Mouse (Mus musculus) forebrain, postnatal 0 days (tissue): ENCODE measurements at regions not wholly inside any gene's neighbourhood (a gene's known extent, or its start where the extent isn't known, plus 50 kb on each side); places are given as distances from the start of the nearest gene placed in this dataset.

Source experiments
- ATAC-seq: fragments of 200-750 bp; cut with Nextera tagmentation; 2 replicates; pipeline ENCODE4 v1.8.0; 2017; ENCODE audit warnings: mild to moderate bottlenecking, moderate library complexity
- DNase-seq: peaks from one replicate; pipeline ENCODE4 v3.0.0-alpha.2; 2015
- H3K27ac ChIP-seq: fragments of 300-500 bp; sonication (generic); 2 replicates; pipeline ENCODE4 v1.5.1; 2014; ENCODE audit warnings: low read depth, mild to moderate bottlenecking, antibody characterized with exemption, low read length, moderate library complexity, mixed read lengths
- H3K27me3 ChIP-seq: fragments of 300-500 bp; sonication (generic); 2 replicates; pipeline ENCODE4 v1.6.1; 2014; ENCODE audit warnings: mild to moderate bottlenecking, low read length, mixed read lengths; ENCODE audit not compliant: insufficient read depth
- H3K36me3 ChIP-seq: fragments of 300-500 bp; sonication (generic); 2 replicates; pipeline ENCODE4 v1.6.1; 2014; ENCODE audit warnings: mild to moderate bottlenecking, moderate library complexity; ENCODE audit not compliant: insufficient read depth
- H3K4me1 ChIP-seq: fragments of 300-500 bp; sonication (generic); 2 replicates; pipeline ENCODE4 v1.6.1; 2014; ENCODE audit warnings: antibody characterized with exemption; ENCODE audit not compliant: insufficient read depth
- H3K4me2 ChIP-seq: fragments of 300-500 bp; sonication (generic); 2 replicates; pipeline ENCODE4 v1.6.1; 2014; ENCODE audit warnings: low read depth, mild to moderate bottlenecking, moderate library complexity
- H3K4me3 ChIP-seq: fragments of 300-500 bp; sonication (generic); 2 replicates; pipeline ENCODE4 v1.5.1; 2014; ENCODE audit warnings: low read depth, low read length, mixed read lengths
- H3K9ac ChIP-seq: fragments of 300-500 bp; sonication (generic); 2 replicates; pipeline ENCODE4 v1.6.1; 2014; ENCODE audit warnings: mild to moderate bottlenecking
- H3K9me3 ChIP-seq: fragments of 300-500 bp; sonication (generic); 2 replicates; pipeline ENCODE4 v1.6.1; 2016; ENCODE audit warnings: low read length
- CTCF ChIP-seq: sonication (generic); IDR thresholded peaks from 2 replicates; pipeline ENCODE4 v1.5.1; 2016; ENCODE audit warnings: antibody characterized with exemption, control low read depth, low read depth
- WGBS: fragments of 180-500 bp; shearing (Covaris S2); extraction: QIAGEN DNeasy Blood & Tissue Kit; methylation state at CpG from one replicate; pipeline ENCODE4 v1.1.7; 2014; 5-methylcytosine and 5-hydroxymethylcytosine counted together

GRCm38 (mm10) chr17:79509957-79510710 is 101.5 kb upstream of the Rmdn2 start:
- Histone ChIP-seq H3K27me3 (no peaks in the 10 kb centered on the region), H3K36me3 (no peaks in the 10 kb centered on the region), H3K27ac (no peak overlapping the region), H3K4me1 (no peaks in the 10 kb centered on the region), H3K4me3 (no peak overlapping the region), H3K4me2 (no peak overlapping the region), H3K9me3 (no peaks in the 10 kb centered on the region), H3K9ac (no peak overlapping the region)
- 77% methylated on average over 11 of the region's 11 CpGs for WGBS
- no peak for TF ChIP-seq CTCF
- DNase-seq (no peak), ATAC-seq (no peak; the same call in 1 of the 2 replicates)

- WGBS, result 82% methylated on average over 9 of the region's 9 CpGs
- no peak for TF ChIP-seq CTCF
Measured at GRCm38 (mm10) chr17:79511218-79511617, 100.4 kb upstream of the Rmdn2 start.

GRCm38 (mm10) chr17:79514076-79514475 is 97.6 kb upstream of the Rmdn2 start:
- TF ChIP-seq CTCF, result no peak
- Histone ChIP-seq H3K4me3 (no peak overlapping the region), H3K9me3 (no peaks in the 10 kb centered on the region), H3K4me1 (no peaks in the 10 kb centered on the region), H3K27me3 (no peaks in the 10 kb centered on the region), H3K4me2 (no peak overlapping the region), H3K27ac (no peak overlapping the region), H3K36me3 (no peaks in the 10 kb centered on the region), H3K9ac (no peak overlapping the region)
- DNase-seq (no peak), ATAC-seq (no peak)
- 87% methylated on average over 7 of the region's 7 CpGs for WGBS

More at GRCm38 (mm10) chr17:79511218-79511617, 100.4 kb upstream of the Rmdn2 start:
- no peaks in the 10 kb centered on the region for H3K9me3 ChIP-seq
- H3K9ac ChIP-seq, result no peak overlapping the region
- no peak for DNase-seq
- no peaks in the 10 kb centered on the region for H3K27me3 ChIP-seq
- H3K4me2 ChIP-seq, result no peak overlapping the region
- no peak overlapping the region for H3K27ac ChIP-seq
- no peak overlapping the region for H3K4me3 ChIP-seq
- H3K36me3 ChIP-seq, result no peaks in the 10 kb centered on the region
- ATAC-seq, result no peak
- H3K4me1 ChIP-seq, result no peaks in the 10 kb centered on the region

GRCm38 (mm10) chr17:79518185-79518584 is 93.5 kb upstream of the Rmdn2 start:
- Histone ChIP-seq H3K27ac (no peak overlapping the region), H3K9me3 (no peaks in the 10 kb centered on the region), H3K27me3 (no peaks in the 10 kb centered on the region), H3K4me2 (no peak overlapping the region), H3K9ac (no peak overlapping the region), H3K4me1 (no peaks in the 10 kb centered on the region), H3K36me3 (no peaks in the 10 kb centered on the region), H3K4me3 (no peak overlapping the region)
- TF ChIP-seq CTCF, result 0 out of 2 replicates have a peak, but pooled peaks have one; percentile 27
- 60% methylated on average over 3 of the region's 3 CpGs for WGBS
- ATAC-seq (no peak), DNase-seq (no peak)

- H3K4me1 ChIP-seq, result no peaks in the 10 kb centered on the region
- H3K9ac ChIP-seq, result no peak overlapping the region
- no peak overlapping the region for H3K4me2 ChIP-seq
- H3K4me3 ChIP-seq, result no peak overlapping the region
- TF ChIP-seq CTCF, result no peak
- H3K27ac ChIP-seq, result no peak overlapping the region
- no peak for ATAC-seq
- H3K27me3 ChIP-seq, result no peaks in the 10 kb centered on the region
- no peak for DNase-seq
- H3K36me3 ChIP-seq, result no peaks in the 10 kb centered on the region
- 78% methylated on average over 5 of the region's 5 CpGs for WGBS
- no peaks in the 10 kb centered on the region for H3K9me3 ChIP-seq
Measured at GRCm38 (mm10) chr17:79518696-79519095, 93.0 kb upstream of the Rmdn2 start.

- H3K9ac ChIP-seq, result no peak overlapping the region
- no peak for ATAC-seq
- H3K27ac ChIP-seq, result no peak overlapping the region
- no peaks in the 10 kb centered on the region for H3K9me3 ChIP-seq
- WGBS, result 82% methylated on average over 4 of the region's 4 CpGs
- H3K4me2 ChIP-seq, result no peak overlapping the region
- no peaks in the 10 kb centered on the region for H3K4me1 ChIP-seq
- no peaks in the 10 kb centered on the region for H3K27me3 ChIP-seq
- DNase-seq, result no peak
- no peak for TF ChIP-seq CTCF
- no peaks in the 10 kb centered on the region for H3K36me3 ChIP-seq
- no peak overlapping the region for H3K4me3 ChIP-seq
Measured at GRCm38 (mm10) chr17:79519356-79519755, 92.3 kb upstream of the Rmdn2 start.

GRCm38 (mm10) chr17:79520283-79520682 is 91.4 kb upstream of the Rmdn2 start:
- Histone ChIP-seq H3K4me1 (no peaks in the 10 kb centered on the region), H3K4me2 (no peak overlapping the region), H3K36me3 (no peaks in the 10 kb centered on the region), H3K9ac (no peak overlapping the region), H3K27me3 (no peaks in the 10 kb centered on the region), H3K4me3 (no peak overlapping the region), H3K27ac (no peak overlapping the region), H3K9me3 (no peaks in the 10 kb centered on the region)
- TF ChIP-seq CTCF, result no peak
- ATAC-seq (no peak), DNase-seq (no peak)
- WGBS, result 84% methylated on average over 5 of the region's 5 CpGs
